Mouse (Mus musculus) thymus, adult 18-20 months (tissue): ENCODE results near the gene Armc8.
"Not testable (repeated sequence)": the region's sequence is repeated elsewhere in the genome, so short reads cannot be mapped to it uniquely, and the experiment has no call there.

Experiments
- DNase-seq, 2 experiments: peaks; one replicate each; pipeline ENCODE4 v3.0.0; 2022; ENCODE audit warnings: mixed read lengths in 2 of 2

Armc8 gene

GRCm38 (mm10) chr9:99568347-99569070 is at the start of gene Armc8:
Gene Armc8 (minus strand): TSS chr9:99568899.
- peak; percentile 85 for DNase-seq

GRCm38 (mm10) chr9:99612202-99612601 is 43.5 kb upstream of the Armc8 start, which contains the start of gene A4gnt:
Gene A4gnt (plus strand): TSS chr9:99612502.
- DNase-seq, result no peak

GRCm38 (mm10) chr9:99603566-99603965 is 34.9 kb upstream of the Armc8 start:
- no peak for DNase-seq

GRCm38 (mm10) chr9:99599127-99599526 is 30.4 kb upstream of the Armc8 start:
- DNase-seq, result not testable (repeated sequence)

- DNase-seq, result no peak
Measured at GRCm38 (mm10) chr9:99591144-99591543, 22.4 kb upstream of the Armc8 start.

- no peak for DNase-seq
Measured at GRCm38 (mm10) chr9:99587505-99588202, 19.0 kb upstream of the Armc8 start.

- DNase-seq, result no peak
Measured at GRCm38 (mm10) chr9:99580655-99581054, 12.0 kb upstream of the Armc8 start.

GRCm38 (mm10) chr9:99575677-99576480 is 7.2 kb upstream of the Armc8 start, which contains the start of gene Dbr1:
Gene Dbr1 (plus strand): TSS chr9:99575799.
- DNase-seq, result peak; percentile 81 to 86

- DNase-seq, result no peak
Measured at GRCm38 (mm10) chr9:99569071-99569397, 335 bp upstream of the Armc8 start.

- DNase-seq, result no peak
Measured at GRCm38 (mm10) chr9:99568023-99568346, 714 bp downstream of the Armc8 start.

GRCm38 (mm10) chr9:99563714-99564113 is 5.0 kb downstream of the Armc8 start:
- peak; percentile 22 to 23 for DNase-seq

- DNase-seq, result no peak
Measured at GRCm38 (mm10) chr9:99560389-99560788, 8.3 kb downstream of the Armc8 start.

GRCm38 (mm10) chr9:99559557-99559904 is 9.2 kb downstream of the Armc8 start:
- no peak for DNase-seq

GRCm38 (mm10) chr9:99558824-99559556 is 9.7 kb downstream of the Armc8 start:
- DNase-seq, result no peak

- no peak for DNase-seq
Measured at GRCm38 (mm10) chr9:99557580-99558300, 11.0 kb downstream of the Armc8 start.

- DNase-seq, result no peak
Measured at GRCm38 (mm10) chr9:99555253-99555652, 13.4 kb downstream of the Armc8 start.

- DNase-seq, result no peak
Measured at GRCm38 (mm10) chr9:99554052-99554451, 14.6 kb downstream of the Armc8 start.

- no peak for DNase-seq
Measured at GRCm38 (mm10) chr9:99553049-99553448, 15.7 kb downstream of the Armc8 start.

GRCm38 (mm10) chr9:99552068-99552467 is 16.6 kb downstream of the Armc8 start:
- no peak for DNase-seq

GRCm38 (mm10) chr9:99546259-99546658 is 22.4 kb downstream of the Armc8 start:
- no peak for DNase-seq

GRCm38 (mm10) chr9:99531865-99532264 is 36.8 kb downstream of the Armc8 start:
- DNase-seq, result no peak

- DNase-seq, result no peak
Measured at GRCm38 (mm10) chr9:99505875-99506274, 62.8 kb downstream of the Armc8 start.
